Comparison of ENCODE assay signal across 16 mouse cellular contexts in genomic region chr6:97707401-97707800, GRCm38 (mm10).
"Had no signal": no experiment of that assay in that cellular context is flagged by ENCODE, and none has a peak within 500 bp of the region (broad histone marks: within the 10 kb centered on the region; RNA-seq: fewer than 3 reads in every experiment).

No protein-coding gene starts in this region.

- H3K4me3 ChIP-seq: left cerebral cortex, adult 2 months; liver, embryonic 13.5 days; midbrain, embryonic 12.5 days; midbrain, embryonic 15.5 days; neural tube, embryonic 13.5 days had no signal

- ATAC-seq: midbrain, embryonic 15.5 days had no signal

- H3K27ac ChIP-seq: kidney, postnatal 0 days; left cerebral cortex, adult 2 months; liver, embryonic 13.5 days; macrophage; midbrain, embryonic 12.5 days; midbrain, embryonic 15.5 days; neural tube, embryonic 13.5 days had no signal

- H3K4me1 ChIP-seq: liver, embryonic 13.5 days; midbrain, embryonic 15.5 days; neural tube, embryonic 13.5 days had no signal

- H3K9me3 ChIP-seq: liver, embryonic 13.5 days; midbrain, embryonic 12.5 days; midbrain, embryonic 15.5 days; neural tube, embryonic 13.5 days had no signal

- H3K27me3 ChIP-seq: liver, embryonic 13.5 days; midbrain, embryonic 15.5 days; neural tube, embryonic 13.5 days had no signal

- H3K4me2 ChIP-seq: liver, embryonic 13.5 days; midbrain, embryonic 12.5 days; midbrain, embryonic 15.5 days; neural tube, embryonic 13.5 days had no signal

- DNase-seq: kidney, postnatal 25 days; layer of hippocampus, postnatal 36 days; liver, embryonic 13.5 days; lung, adult 2 months; lung, postnatal 14 days; right cerebral cortex, adult 18-20 months; right cerebral cortex, postnatal 25 days; spleen, adult 18-20 months; thymus, adult 18-20 months; thymus, postnatal 36 days had no signal

- H3K9ac ChIP-seq: liver, embryonic 13.5 days; midbrain, embryonic 12.5 days; midbrain, embryonic 15.5 days; neural tube, embryonic 13.5 days had no signal

- H3K36me3 ChIP-seq: liver, embryonic 13.5 days; midbrain, embryonic 12.5 days; midbrain, embryonic 15.5 days; neural tube, embryonic 13.5 days had no signal
